ENCODE assay signal across 17 mouse cellular contexts in the genomic region with DNA sequence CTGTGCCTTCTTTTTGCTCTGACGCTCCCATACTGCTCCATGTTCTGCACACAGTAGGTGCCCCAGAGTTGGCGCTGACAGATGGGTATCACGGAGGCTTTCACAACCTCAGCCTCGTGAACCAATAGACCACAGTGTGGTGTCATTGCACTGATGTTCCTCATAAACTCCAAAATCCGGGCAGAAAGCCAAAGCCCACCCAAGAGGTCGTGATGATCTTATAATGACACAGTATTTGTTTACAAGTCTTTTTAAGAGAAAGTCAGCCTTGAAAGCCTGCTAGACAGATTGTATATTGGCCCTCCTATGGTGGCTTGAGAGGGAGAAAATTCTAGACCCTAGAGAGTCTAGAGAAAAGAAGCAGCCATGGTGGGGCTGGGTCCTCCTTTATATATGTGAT.
A peak's percentile ranks its signal among the peaks of the same experiment; 100 is the strongest.
DNase-seq lines count a peak whose midpoint lies in the region; ATAC-seq and TF ChIP-seq lines count a peak whose summit lies in the region.
"Had no signal": no experiment of that assay in that cellular context is flagged by ENCODE, and none has a peak within 500 bp of the region (broad histone marks: within the 10 kb centered on the region; RNA-seq: fewer than 3 reads in every experiment).

No protein-coding gene starts in this region.

- peak; percentile 19 to 29 for DNase-seq in cerebellum, postnatal 10 days
- DNase-seq in cerebellum, postnatal 36 days, result no peak
- peak; percentile 58 for DNase-seq in kidney, postnatal 0 days (ENCODE audit: low spot score)
- no peak for DNase-seq in lung, adult 2 months
- peak; percentile 9 for DNase-seq in lung, postnatal 14 days
- DNase-seq in urinary bladder, postnatal 10 days (ENCODE audit: low spot score), result no peak
- DNase-seq: adrenal gland, adult 2 months; cerebellum, adult 11 months; cerebellum, postnatal 25 days; gastrocnemius, postnatal 14 days; heart, postnatal 10 days; liver; midbrain, embryonic 14.5 days; thymus, postnatal 4 days had no signal

- no peak overlapping the region for H3K4me3 ChIP-seq in kidney, postnatal 0 days (replicated peaks; ENCODE audit: low read depth, low read length)
- no peak overlapping the region for H3K4me3 ChIP-seq in kidney, embryonic 16.5 days (ENCODE audit: low read length)
- H3K4me3 ChIP-seq in lung, embryonic 15.5 days, result no peak overlapping the region
- H3K4me3 ChIP-seq in lung, adult 2 months (replicated peaks; ENCODE audit: extremely low read depth, low read depth, low read length), result no peak overlapping the region
- H3K4me3 ChIP-seq: embryonic facial prominence, embryonic 12.5 days had no signal

- no peak for TF ChIP-seq CTCF in kidney, postnatal 0 days (IDR thresholded peaks at IDR 0.05; ENCODE audit: low read depth)
- no peak for TF ChIP-seq CTCF in lung, adult 2 months (IDR thresholded peaks at IDR 0.05; ENCODE audit: insufficient read depth, low read length)

- WGBS in kidney, postnatal 0 days, result 66% methylated on average over 6 of the region's 6 CpGs
- 64% methylated on average over 6 of the region's 6 CpGs for WGBS in kidney, embryonic 16.5 days
- WGBS in lung, embryonic 15.5 days, result 43% methylated on average over 6 of the region's 6 CpGs
- WGBS in lung, adult 2 months, result 56% methylated on average over 6 of the region's 6 CpGs

- H3K4me2 ChIP-seq in kidney, postnatal 0 days (ENCODE audit: low read length), result no peak overlapping the region
- H3K4me2 ChIP-seq in kidney, embryonic 16.5 days (replicated peaks; ENCODE audit: low read depth, low read length), result no peak overlapping the region
- H3K4me2 ChIP-seq in lung, embryonic 15.5 days, result no peak overlapping the region
- H3K4me2 ChIP-seq: embryonic facial prominence, embryonic 12.5 days had no signal

- H3K36me3 ChIP-seq in kidney, postnatal 0 days (ENCODE audit: insufficient read depth, low read length), result no peaks in the 10 kb centered on the region
- no peaks in the 10 kb centered on the region for H3K36me3 ChIP-seq in kidney, embryonic 16.5 days (ENCODE audit: insufficient read depth, low read length)
- H3K36me3 ChIP-seq in lung, embryonic 15.5 days, result no peaks in the 10 kb centered on the region
- H3K36me3 ChIP-seq: embryonic facial prominence, embryonic 12.5 days had no signal

- H3K27me3 ChIP-seq in kidney, postnatal 0 days (ENCODE audit: insufficient read depth, low read length), result no peaks in the 10 kb centered on the region
- H3K27me3 ChIP-seq in kidney, embryonic 16.5 days (ENCODE audit: insufficient read depth, low read length), result no peaks in the 10 kb centered on the region
- H3K27me3 ChIP-seq in lung, embryonic 15.5 days, result no peaks in the 10 kb centered on the region
- H3K27me3 ChIP-seq: embryonic facial prominence, embryonic 12.5 days had no signal

- no peaks in the 10 kb centered on the region for H3K4me1 ChIP-seq in kidney, postnatal 0 days (replicated peaks; ENCODE audit: insufficient read depth, low read length)
- peaks cover 3% of the 10 kb centered on the region; the same call in 1 of the 2 replicates for H3K4me1 ChIP-seq in kidney, embryonic 16.5 days (ENCODE audit: insufficient read depth, low read length)
- H3K4me1 ChIP-seq in lung, embryonic 15.5 days, result peaks cover 3% of the 10 kb centered on the region; the same call in 1 of the 2 replicates
- H3K4me1 ChIP-seq in lung, adult 2 months (ENCODE audit: control insufficient read depth, insufficient read depth, low read length), result no peaks in the 10 kb centered on the region
- H3K4me1 ChIP-seq: embryonic facial prominence, embryonic 12.5 days had no signal

- no peak overlapping the region for H3K9ac ChIP-seq in kidney, postnatal 0 days (ENCODE audit: low read depth, low read length)
- H3K9ac ChIP-seq in kidney, embryonic 16.5 days (replicated peaks; ENCODE audit: low read length), result no peak overlapping the region
- no peak overlapping the region for H3K9ac ChIP-seq in lung, embryonic 15.5 days
- H3K9ac ChIP-seq: embryonic facial prominence, embryonic 12.5 days had no signal

- H3K27ac ChIP-seq in kidney, postnatal 0 days, result no peak overlapping the region
- H3K27ac ChIP-seq in kidney, embryonic 16.5 days (ENCODE audit: low read length), result no peak overlapping the region
- H3K27ac ChIP-seq in lung, embryonic 15.5 days, result 0 out of 2 replicates have a peak overlapping the region, but pooled peaks have one; percentile 45
- H3K27ac ChIP-seq: embryonic facial prominence, embryonic 12.5 days had no signal

- TF ChIP-seq POLR2A in lung, adult 2 months (IDR thresholded peaks at IDR 0.05; ENCODE audit: borderline replicate concordance, extremely low read depth, low read depth, low read length), result no peak

- no peaks in the 10 kb centered on the region for H3K9me3 ChIP-seq in kidney, postnatal 0 days (replicated peaks; ENCODE audit: low read length)
- H3K9me3 ChIP-seq in kidney, embryonic 16.5 days (ENCODE audit: low read length), result no peaks in the 10 kb centered on the region
- H3K9me3 ChIP-seq in lung, embryonic 15.5 days, result no peaks in the 10 kb centered on the region
- H3K9me3 ChIP-seq: embryonic facial prominence, embryonic 12.5 days had no signal

- no peak for ATAC-seq in kidney, postnatal 0 days (replicated peaks; ENCODE audit: low FRiP score, low read depth)
- no peak for ATAC-seq in kidney, embryonic 16.5 days (ENCODE audit: low FRiP score, low TSS enrichment)
- ATAC-seq in lung, embryonic 15.5 days (ENCODE audit: borderline replicate concordance, extremely low read depth, low FRiP score, low TSS enrichment), result peak; percentile 78

Comparison
In these comparisons a context has a peak if more than half of its experiments do, and no peak if none do; other contexts are left out.
1. DNase-seq: peak in cerebellum, postnatal 10 days (2 of 2), kidney, postnatal 0 days (single experiment) and lung, postnatal 14 days (single experiment); none in cerebellum, postnatal 36 days (0 of 2), lung, adult 2 months (single experiment) and urinary bladder, postnatal 10 days (single experiment).